Mouse (Mus musculus) heart, embryonic 14.5 days (tissue): ENCODE results near the gene Aicda. TPM values are rescaled to one million over a fixed set of nuclear protein-coding genes. Genes with fewer than 3 reads are reported as not detected.

Experiments used
- ATAC-seq: fragments of 200-750 bp; cut with Nextera tagmentation; 2 replicates; pipeline ENCODE4 v1.8.0; 2017; ENCODE audit warnings: low read depth, moderate TSS enrichment; ENCODE audit not compliant: insufficient number of reproducible peaks, insufficient read depth, low FRiP score
- H3K27ac ChIP-seq, 2 experiments: fragments of 200-500 bp in 1 of 2; fragments of 300-500 bp in 1 of 2; sonication (generic) in 1 of 2; replicated peaks in 1 of 2; 2 replicates each; pipeline ENCODE4 v1.5.1; 2012 to 2014; ENCODE audit warnings: low read depth in 2 of 2, low read length in 2 of 2, control low read depth in 1 of 2, mild to moderate bottlenecking in 1 of 2, mixed read lengths in 1 of 2; ENCODE audit not compliant: control insufficient read depth in 1 of 2, insufficient read depth in 1 of 2
- H3K27me3 ChIP-seq: fragments of 300-500 bp; sonication (generic); 2 replicates; pipeline ENCODE4 v1.6.1; 2014; ENCODE audit warnings: mild to moderate bottlenecking, low read length, control low read depth; ENCODE audit not compliant: control insufficient read depth, insufficient read depth
- H3K36me3 ChIP-seq: fragments of 300-500 bp; sonication (generic); 2 replicates; pipeline ENCODE4 v1.6.1; 2014; ENCODE audit warnings: mild to moderate bottlenecking, control low read depth, low read length, mixed read lengths; ENCODE audit not compliant: control insufficient read depth, insufficient read depth
- H3K4me1 ChIP-seq, 2 experiments: fragments of 200-500 bp in 1 of 2; fragments of 300-500 bp in 1 of 2; sonication (generic) in 1 of 2; 2 replicates each; pipeline ENCODE4 v1.6.1; 2012 to 2014; ENCODE audit warnings: low read length in 2 of 2, control low read depth in 1 of 2, mixed read lengths in 1 of 2; ENCODE audit not compliant: control insufficient read depth in 2 of 2, insufficient read depth in 2 of 2
- H3K4me2 ChIP-seq: fragments of 300-500 bp; sonication (generic); 2 replicates; pipeline ENCODE4 v1.6.1; 2014; ENCODE audit warnings: mild to moderate bottlenecking, low read length
- H3K4me3 ChIP-seq, 2 experiments: fragments of 200-500 bp in 1 of 2; fragments of 300-500 bp in 1 of 2; sonication (generic) in 1 of 2; 2 replicates each; pipeline ENCODE4 v1.5.1; 2012 to 2014; ENCODE audit warnings: low read length in 2 of 2, mild to moderate bottlenecking in 2 of 2, control low read depth in 1 of 2, low read depth in 1 of 2, moderate library complexity in 1 of 2; ENCODE audit not compliant: control insufficient read depth in 1 of 2, insufficient read depth in 1 of 2
- H3K9ac ChIP-seq: fragments of 300-500 bp; sonication (generic); 2 replicates; pipeline ENCODE4 v1.6.1; 2014; ENCODE audit warnings: mild to moderate bottlenecking, low read length
- H3K9me3 ChIP-seq: fragments of 300-500 bp; sonication (generic); 2 replicates; pipeline ENCODE4 v1.6.1; 2016; ENCODE audit warnings: low read length, control low read depth; ENCODE audit not compliant: control insufficient read depth
- WGBS: fragments of 180-500 bp; shearing (Covaris S2); extraction: QIAGEN DNeasy Blood & Tissue Kit; methylation state at CpG from one replicate; pipeline ENCODE4 v1.1.7; 2014; 5-methylcytosine and 5-hydroxymethylcytosine counted together
- polyA plus RNA-seq: library from polyadenylated mRNA; unstranded; fragments of >200 nt; fragmentation: Nextera tagmentation; extraction: Ambion mirVana; gene quantifications from 2 replicates; pipeline ENCODE4 v1.2.1, GENCODE M21; 2014

The Aicda gene
- polyA plus RNA-seq, 1 experiment from 2014 or later, result not detected

GRCm38 (mm10) chr6:122608434-122609376, 55.1 kb downstream of the Aicda start:
- no peaks in the 10 kb centered on the region for H3K9me3 ChIP-seq
- no peak for ATAC-seq
- 77% methylated on average over 10 of the region's 10 CpGs for WGBS
- no peak overlapping the region for H3K4me3 ChIP-seq
- no peaks in the 10 kb centered on the region for H3K36me3 ChIP-seq
- H3K27ac ChIP-seq, result no peak overlapping the region
- no peak overlapping the region for H3K9ac ChIP-seq
- H3K4me2 ChIP-seq, result no peak overlapping the region
- no peaks in the 10 kb centered on the region for H3K4me1 ChIP-seq
- H3K27me3 ChIP-seq, result no peaks in the 10 kb centered on the region

GRCm38 (mm10) chr6:122609377-122609728, 55.8 kb downstream of the Aicda start:
- Histone ChIP-seq H3K27me3 (no peaks in the 10 kb centered on the region), H3K9me3 (no peaks in the 10 kb centered on the region), H3K4me3 (no peak overlapping the region), H3K27ac (no peak overlapping the region), H3K4me2 (peak overlapping the region; percentile 7), H3K4me1 (no peaks in the 10 kb centered on the region), H3K9ac (no peak overlapping the region), H3K36me3 (no peaks in the 10 kb centered on the region)
- WGBS, result 26% methylated on average over 9 of the region's 9 CpGs
- ATAC-seq, result no peak

GRCm38 (mm10) chr6:122609771-122610170, 56.2 kb downstream of the Aicda start, which contains the start of gene Gdf3:
TSS of gene Gdf3 (minus strand) at chr6:122610087.
- H3K27me3 ChIP-seq, result no peaks in the 10 kb centered on the region
- H3K4me2 ChIP-seq, result peak within 1 kb of the TSS; percentile 7
- ATAC-seq, result no peak
- no peak within 1 kb of the TSS for H3K9ac ChIP-seq
- WGBS, result 17% methylated on average over 14 of the region's 14 CpGs
- no peaks in the 10 kb centered on the region for H3K4me1 ChIP-seq
- no peaks in the 10 kb centered on the region for H3K36me3 ChIP-seq
- no peak within 1 kb of the TSS for H3K27ac ChIP-seq
- H3K4me3 ChIP-seq, result no peak within 1 kb of the TSS
- H3K9me3 ChIP-seq, result no peaks in the 10 kb centered on the region

GRCm38 (mm10) chr6:122612426-122612825, 58.8 kb downstream of the Aicda start:
- no peak overlapping the region for H3K4me2 ChIP-seq
- no peak overlapping the region for H3K9ac ChIP-seq
- H3K36me3 ChIP-seq, result no peaks in the 10 kb centered on the region
- H3K27ac ChIP-seq, result no peak overlapping the region
- WGBS, result 71% methylated on average over 4 of the region's 4 CpGs
- no peaks in the 10 kb centered on the region for H3K4me1 ChIP-seq
- H3K4me3 ChIP-seq, result no peak overlapping the region
- no peaks in the 10 kb centered on the region for H3K9me3 ChIP-seq
- no peaks in the 10 kb centered on the region for H3K27me3 ChIP-seq
- ATAC-seq, result no peak

Other genes with a start within 250 kb of the Aicda start
- 76.2 and 77.2 TPM in 2 replicates for gene M6pr, start 245.1 kb upstream of the Aicda start, polyA plus RNA-seq
- 11.6 and 13.2 TPM in 2 replicates for gene Phc1, start 213.2 kb upstream of the Aicda start, polyA plus RNA-seq
- 2.2 and 2.4 TPM in 2 replicates for gene Rimklb, start 55.0 kb upstream of the Aicda start, polyA plus RNA-seq
- gene Mfap5, start 48.0 kb upstream of the Aicda start, polyA plus RNA-seq, result 15.7 and 16.9 TPM in 2 replicates
- 4.9 and 6.0 TPM in 2 replicates for gene Apobec1, start 48.6 kb downstream of the Aicda start, polyA plus RNA-seq
- 0.18 and 0.46 TPM in 2 replicates for gene Gdf3, start 56.3 kb downstream of the Aicda start, polyA plus RNA-seq
- gene Dppa3, start 72.6 kb downstream of the Aicda start, polyA plus RNA-seq, result 0.42 TPM in 1 of 2 replicates, not detected in the other
- 0.84 and 1.2 TPM in 2 replicates for gene Nanog, start 153.7 kb downstream of the Aicda start, polyA plus RNA-seq
- gene Slc2a3, start 247.8 kb downstream of the Aicda start, polyA plus RNA-seq, result 10.3 and 10.7 TPM in 2 replicates